Comparison of ENCODE assay signal across 25 mouse cellular contexts in genomic region chr3:30610930-30611329, GRCm38 (mm10). TPM values are rescaled to one million over a fixed set of nuclear protein-coding genes. Genes with fewer than 3 reads are reported as not detected.
DNase-seq lines count a peak whose midpoint lies in the region; ATAC-seq and TF ChIP-seq lines count a peak whose summit lies in the region.
"Had no signal": no experiment of that assay in that cellular context is flagged by ENCODE, and none has a peak within 500 bp of the region (broad histone marks: within the 10 kb centered on the region; RNA-seq: fewer than 3 reads in every experiment).

No protein-coding gene starts in this region.

- peak; percentile 74 for DNase-seq in thymus, postnatal 0 days (ENCODE audit: low spot score)
- peak; percentile 22 to 42 for DNase-seq in thymus, postnatal 36 days
- no peak for DNase-seq in left cerebral cortex, adult 2 months (ENCODE audit: extremely low spot score in 1 of 2, low spot score in 2 of 2)
- no peak for DNase-seq in lung, postnatal 25 days (ENCODE audit: low spot score)
- no peak for DNase-seq in midbrain, postnatal 0 days (ENCODE audit: low spot score)
- DNase-seq: adrenal gland, postnatal 14 days; cerebellum, adult 18-20 months; cerebellum, adult 9-11 months; cerebellum, postnatal 36 days; forebrain, postnatal 0 days; gastrocnemius, postnatal 25 days had no signal

- 91% methylated on average over 4 of the region's 4 CpGs for WGBS in midbrain, postnatal 0 days

- intact Hi-C loops in left cerebral cortex, adult 2 months (cut with DNase I) = loop anchor here (5.0 kb wide), 1 partner anchor 201 kb away; no protein-coding TSS in a partner anchor

- peak; percentile 61 for ATAC-seq in CD4-positive, CD25-positive, alpha-beta regulatory T cell, adult 4 months
- peak; percentile 62 for ATAC-seq in activated CD4-positive, CD25-positive, alpha-beta regulatory T cell, adult 4 months
- ATAC-seq in megakaryocyte progenitor cell, adult 5-6 weeks (replicated peaks; ENCODE audit: poor library complexity) = no peak
- ATAC-seq in midbrain, postnatal 0 days (ENCODE audit: low FRiP score) = no peak
- ATAC-seq: forebrain, embryonic 13.5 days; forebrain, postnatal 0 days had no signal

- no peak overlapping the region for H3K4me3 ChIP-seq in left cerebral cortex, adult 2 months
- no peak overlapping the region for H3K4me3 ChIP-seq in midbrain, postnatal 0 days (ENCODE audit: low read depth, low read length)
- H3K4me3 ChIP-seq: forebrain, embryonic 13.5 days; heart, embryonic 12.5 days; hindbrain, embryonic 10.5 days had no signal

- no peak for TF ChIP-seq CTCF in left cerebral cortex, adult 2 months (IDR thresholded peaks at IDR 0.05)
- no peak for TF ChIP-seq CTCF in midbrain, postnatal 0 days (IDR thresholded peaks at IDR 0.05)

- H3K27ac ChIP-seq in left cerebral cortex, adult 2 months = no peak overlapping the region
- no peak overlapping the region for H3K27ac ChIP-seq in midbrain, postnatal 0 days (ENCODE audit: low read depth, low read length)
- H3K27ac ChIP-seq: forebrain, embryonic 13.5 days; hindbrain, embryonic 10.5 days; hindbrain, embryonic 14.5 days had no signal

- H3K27me3 ChIP-seq in midbrain, postnatal 0 days (ENCODE audit: insufficient read depth, low read length) = no peaks in the 10 kb centered on the region
- H3K27me3 ChIP-seq: forebrain, embryonic 13.5 days; heart, embryonic 12.5 days had no signal

- no peaks in the 10 kb centered on the region for H3K4me1 ChIP-seq in midbrain, postnatal 0 days (ENCODE audit: insufficient read depth, low read length)
- H3K4me1 ChIP-seq: hindbrain, embryonic 10.5 days had no signal

- no peaks in the 10 kb centered on the region for H3K9me3 ChIP-seq in midbrain, postnatal 0 days (ENCODE audit: low read length)
- H3K9me3 ChIP-seq: forebrain, embryonic 13.5 days; heart, embryonic 12.5 days; hindbrain, embryonic 10.5 days had no signal

- no peak overlapping the region for H3K9ac ChIP-seq in midbrain, postnatal 0 days (replicated peaks; ENCODE audit: low read length, poor library complexity, severe bottlenecking)
- H3K9ac ChIP-seq: forebrain, embryonic 13.5 days; forebrain, postnatal 0 days; heart, embryonic 12.5 days; hindbrain, embryonic 14.5 days had no signal

- H3K36me3 ChIP-seq in midbrain, postnatal 0 days (ENCODE audit: insufficient read depth, low read length) = peaks cover 40% of the 10 kb centered on the region

- no peak overlapping the region for H3K4me2 ChIP-seq in midbrain, postnatal 0 days (ENCODE audit: low read depth, low read length, poor library complexity, severe bottlenecking)
- H3K4me2 ChIP-seq: forebrain, embryonic 13.5 days; heart, embryonic 12.5 days; hindbrain, embryonic 14.5 days had no signal

RNA-seq across cellular contexts. Expression of gene Mynn, which starts 9.1 kb away (rescaled TPM):
- polyA plus RNA-seq in CD4-positive, CD25-positive, alpha-beta regulatory T cell, adult 4 months (2017; shearing (Covaris generic)) = 10 to 100 TPM; 38.6 to 40.9 TPM
- 10 to 100 TPM; 26.4 to 28.0 TPM for polyA plus RNA-seq in activated CD4-positive, CD25-positive, alpha-beta regulatory T cell, adult 4 months (2017; shearing (Covaris generic))
- 28.3 TPM in 2 replicates for polyA plus RNA-seq in thymus, postnatal 0 days (2015; fragmentation: Nextera tagmentation; extraction: Ambion mirVana)
- 10 to 100 TPM; 15.2 to 16.6 TPM for total RNA-seq in left cerebral cortex, adult 2 months (2021)
- 22.7 and 27.1 TPM in 2 replicates for total RNA-seq in megakaryocyte progenitor cell, adult 5-6 weeks (2015)
- 26.3 and 26.5 TPM in 2 replicates for total RNA-seq in megakaryocyte progenitor cell, adult 5-6 weeks (2017)
- total RNA-seq in midbrain, postnatal 0 days (2014; rRNA removed) = 17.2 and 23.8 TPM in 2 replicates
- polyA plus RNA-seq in midbrain, postnatal 0 days (2015; fragmentation: Nextera tagmentation; extraction: Ambion mirVana) = 17.1 and 19.0 TPM in 2 replicates

RNA-seq across cellular contexts. Expression of gene Actrt3, which starts 11.2 kb away (rescaled TPM):
- polyA plus RNA-seq in CD4-positive, CD25-positive, alpha-beta regulatory T cell, adult 4 months (2017; shearing (Covaris generic)) = under 1 TPM; 0.22 to 0.42 TPM
- polyA plus RNA-seq in activated CD4-positive, CD25-positive, alpha-beta regulatory T cell, adult 4 months (2017; shearing (Covaris generic)) = under 1 TPM in 1 of 2 experiments, not detected in 1; 0.24 TPM
- not detected in 2 replicates for polyA plus RNA-seq in thymus, postnatal 0 days (2015; fragmentation: Nextera tagmentation; extraction: Ambion mirVana)
- 1 to 10 TPM; 1.0 to 1.3 TPM for total RNA-seq in left cerebral cortex, adult 2 months (2021)
- total RNA-seq in megakaryocyte progenitor cell, adult 5-6 weeks (2015) = not detected in 2 replicates
- not detected in 2 replicates for total RNA-seq in megakaryocyte progenitor cell, adult 5-6 weeks (2017)
- total RNA-seq in midbrain, postnatal 0 days (2014; rRNA removed) = 0.16 and 0.52 TPM in 2 replicates
- 0.42 and 0.79 TPM in 2 replicates for polyA plus RNA-seq in midbrain, postnatal 0 days (2015; fragmentation: Nextera tagmentation; extraction: Ambion mirVana)
- total RNA-seq: adrenal gland, postnatal 14 days; ES-E14; gastrocnemius, adult 18-20 months; gastrocnemius, postnatal 25 days; granulocyte monocyte progenitor cell, adult 5-6 weeks; heart, adult 8-10 months; heart, postnatal 25 days had no signal
- polyA plus RNA-seq: embryonic facial prominence, embryonic 14.5 days; heart, embryonic 12.5 days; heart, embryonic 16.5 days had no signal

RNA-seq across cellular contexts. Expression of gene Lrriq4, which starts 33.4 kb away (rescaled TPM):
- polyA plus RNA-seq in CD4-positive, CD25-positive, alpha-beta regulatory T cell, adult 4 months (2017; shearing (Covaris generic)) = not detected
- polyA plus RNA-seq in activated CD4-positive, CD25-positive, alpha-beta regulatory T cell, adult 4 months (2017; shearing (Covaris generic)) = not detected
- 0.09 and 0.12 TPM in 2 replicates for polyA plus RNA-seq in thymus, postnatal 0 days (2015; fragmentation: Nextera tagmentation; extraction: Ambion mirVana)
- total RNA-seq in left cerebral cortex, adult 2 months (2021) = not detected
- total RNA-seq in megakaryocyte progenitor cell, adult 5-6 weeks (2015) = not detected in 2 replicates
- total RNA-seq in megakaryocyte progenitor cell, adult 5-6 weeks (2017) = not detected in 2 replicates
- total RNA-seq in midbrain, postnatal 0 days (2014; rRNA removed) = not detected in 2 replicates
- polyA plus RNA-seq in midbrain, postnatal 0 days (2015; fragmentation: Nextera tagmentation; extraction: Ambion mirVana) = 0.09 TPM in 1 of 2 replicates, not detected in the other
- total RNA-seq: adrenal gland, postnatal 14 days; forebrain, postnatal 0 days; gastrocnemius, adult 18-20 months; gastrocnemius, postnatal 25 days; granulocyte monocyte progenitor cell, adult 5-6 weeks; heart, adult 8-10 months; heart, postnatal 25 days had no signal
- polyA plus RNA-seq: embryonic facial prominence, embryonic 14.5 days; forebrain, embryonic 13.5 days; forebrain, postnatal 0 days; heart, embryonic 16.5 days; hindbrain, embryonic 10.5 days; hindbrain, embryonic 14.5 days had no signal

RNA-seq across cellular contexts. Expression of gene Lrrc34, which starts 36.7 kb away (rescaled TPM):
- under 1 TPM in 1 of 2 experiments, not detected in 1; 0.16 TPM for polyA plus RNA-seq in CD4-positive, CD25-positive, alpha-beta regulatory T cell, adult 4 months (2017; shearing (Covaris generic))
- under 1 TPM in 1 of 2 experiments, not detected in 1; 0.24 TPM for polyA plus RNA-seq in activated CD4-positive, CD25-positive, alpha-beta regulatory T cell, adult 4 months (2017; shearing (Covaris generic))
- polyA plus RNA-seq in thymus, postnatal 0 days (2015; fragmentation: Nextera tagmentation; extraction: Ambion mirVana) = 0.45 and 0.74 TPM in 2 replicates
- total RNA-seq in left cerebral cortex, adult 2 months (2021) = not detected
- not detected in 2 replicates for total RNA-seq in megakaryocyte progenitor cell, adult 5-6 weeks (2015)
- total RNA-seq in megakaryocyte progenitor cell, adult 5-6 weeks (2017) = not detected in 2 replicates
- 1.5 and 2.0 TPM in 2 replicates for total RNA-seq in midbrain, postnatal 0 days (2014; rRNA removed)
- 0.67 and 1.1 TPM in 2 replicates for polyA plus RNA-seq in midbrain, postnatal 0 days (2015; fragmentation: Nextera tagmentation; extraction: Ambion mirVana)
- total RNA-seq: adrenal gland, postnatal 14 days; gastrocnemius, adult 18-20 months; gastrocnemius, postnatal 25 days; granulocyte monocyte progenitor cell, adult 5-6 weeks; heart, adult 8-10 months; heart, postnatal 25 days had no signal

Comparison
In these comparisons a context has a peak if more than half of its experiments do, and no peak if none do; other contexts are left out.
1. ATAC-seq: peak in CD4-positive, CD25-positive, alpha-beta regulatory T cell, adult 4 months (single experiment) and activated CD4-positive, CD25-positive, alpha-beta regulatory T cell, adult 4 months (single experiment); none in megakaryocyte progenitor cell, adult 5-6 weeks (single experiment) and midbrain, postnatal 0 days (single experiment).
2. DNase-seq: peak in thymus, postnatal 0 days (single experiment) and thymus, postnatal 36 days (2 of 2); none in left cerebral cortex, adult 2 months (0 of 2), lung, postnatal 25 days (single experiment) and midbrain, postnatal 0 days (single experiment).